Mouse (Mus musculus) liver, postnatal 0 days (tissue): ENCODE measurements around the gene Uqcc2.

Experiments
- CTCF ChIP-seq: sonication (generic); IDR thresholded peaks from 2 replicates; pipeline ENCODE4 v1.5.1; 2016; ENCODE audit warnings: antibody characterized with exemption, low read depth
- EP300 ChIP-seq: IDR thresholded peaks from 2 replicates; pipeline ENCODE4 v1.6.1; 2016; ENCODE audit warnings: antibody characterized with exemption, low read depth, mild to moderate bottlenecking

DNA sequence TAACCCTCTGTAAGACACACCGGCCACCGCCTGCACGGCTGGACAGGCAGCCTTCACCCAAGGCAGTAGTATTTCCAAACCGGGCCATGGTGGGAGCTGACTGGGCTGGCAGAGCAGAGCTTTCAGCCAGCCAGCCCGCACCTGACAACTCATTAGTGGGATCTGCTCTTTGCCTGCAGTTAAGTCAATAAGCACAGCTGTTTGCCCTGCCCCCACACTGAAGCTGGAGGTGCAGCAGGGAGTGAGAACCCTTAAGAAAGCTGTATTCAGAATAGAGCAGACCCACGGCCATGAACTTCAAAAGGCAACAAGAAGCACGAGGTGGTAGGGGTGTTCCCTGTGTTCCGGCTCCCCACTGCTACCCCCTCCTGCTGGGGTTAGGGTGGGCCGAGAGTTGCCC, 3.5 kb downstream of the Uqcc2 start:
- TF ChIP-seq CTCF (no peak), EP300 (no peak)
